Mouse (Mus musculus): ENCODE results near the gene Tubb2b. TPM values are rescaled to one million over a fixed set of nuclear protein-coding genes. Genes with fewer than 3 reads are reported as not detected.
"Not testable (repeated sequence)": the region's sequence is repeated elsewhere in the genome, so short reads cannot be mapped to it uniquely, and the experiment has no call there.

Tubb2b gene
- polyA plus RNA-seq, 1 experiment from 2014 or later = 27.1 TPM

DNA sequence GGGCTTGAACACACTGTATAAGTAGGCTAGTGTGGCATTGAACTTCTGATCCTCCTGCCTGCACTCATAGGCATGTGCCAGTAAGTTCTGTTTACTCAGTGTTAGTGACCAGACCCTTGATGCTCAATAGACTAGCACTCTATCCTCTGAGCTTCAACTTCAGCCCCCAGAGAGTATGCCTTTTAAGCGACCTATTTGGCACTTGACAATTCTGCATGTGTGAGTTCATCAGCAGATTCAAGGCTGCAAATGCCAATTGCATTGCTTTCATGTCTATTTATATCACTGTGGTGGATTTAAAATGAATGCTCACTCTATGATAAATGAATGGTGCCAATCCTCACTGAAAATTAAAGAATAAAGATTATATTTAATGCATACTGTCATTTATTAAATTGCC lies 24.9 kb downstream of the Tubb2b start:
- no peak for ATAC-seq (ENCODE audit: insufficient number of reproducible peaks, insufficient read depth, low FRiP score, low TSS enrichment, low read depth)

DNA sequence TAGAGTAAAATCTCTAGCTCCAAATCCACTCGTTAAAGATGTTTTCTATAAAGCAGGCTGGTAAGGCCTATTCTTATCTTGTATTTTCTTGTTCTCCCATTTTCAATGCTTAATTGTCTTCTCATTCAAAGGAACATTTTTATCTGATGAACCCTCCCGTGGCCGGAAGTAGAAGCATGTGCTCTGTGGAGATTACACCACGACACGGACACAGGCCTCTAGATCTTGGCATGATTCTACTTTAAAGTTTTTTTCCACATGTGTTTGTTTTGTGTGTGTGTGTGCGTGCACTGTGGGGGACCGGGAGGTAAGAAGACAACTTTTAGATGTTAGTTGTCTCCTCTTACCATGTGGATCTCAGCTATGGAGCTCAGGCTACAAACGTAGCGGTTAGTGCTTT lies 28.4 kb downstream of the Tubb2b start:
- Histone ChIP-seq H3K27me3 (no peaks in the 10 kb centered on the region), H3K9me3 (0 out of 2 replicates have a peak, but pooled peaks cover 7% of the 10 kb centered on the region), H3K27ac (no peak overlapping the region), H3K9ac (replicated peaks) (no peak overlapping the region), H3K4me1 (replicated peaks) (no peaks in the 10 kb centered on the region), H3K4me2 (no peak overlapping the region), H3K4me3 (replicated peaks) (no peak overlapping the region), H3K36me3 (no peaks in the 10 kb centered on the region)
- 88% methylated on average over 9 of the region's 9 CpGs for WGBS
- ATAC-seq (ENCODE audit: insufficient number of reproducible peaks, insufficient read depth, low FRiP score, low TSS enrichment, low read depth) = no peak

More for the DNA sequence above, 24.9 kb downstream of the Tubb2b start:
- H3K9me3 ChIP-seq = no peaks in the 10 kb centered on the region
- H3K4me2 ChIP-seq = no peak overlapping the region
- H3K36me3 ChIP-seq = no peaks in the 10 kb centered on the region
- WGBS = 68% methylated on average over 1 of the region's 1 CpGs
- no peak overlapping the region for H3K4me3 ChIP-seq (replicated peaks)
- H3K27ac ChIP-seq = no peak overlapping the region
- no peaks in the 10 kb centered on the region for H3K4me1 ChIP-seq (replicated peaks)
- no peak overlapping the region for H3K9ac ChIP-seq (replicated peaks)
- no peaks in the 10 kb centered on the region for H3K27me3 ChIP-seq

DNA sequence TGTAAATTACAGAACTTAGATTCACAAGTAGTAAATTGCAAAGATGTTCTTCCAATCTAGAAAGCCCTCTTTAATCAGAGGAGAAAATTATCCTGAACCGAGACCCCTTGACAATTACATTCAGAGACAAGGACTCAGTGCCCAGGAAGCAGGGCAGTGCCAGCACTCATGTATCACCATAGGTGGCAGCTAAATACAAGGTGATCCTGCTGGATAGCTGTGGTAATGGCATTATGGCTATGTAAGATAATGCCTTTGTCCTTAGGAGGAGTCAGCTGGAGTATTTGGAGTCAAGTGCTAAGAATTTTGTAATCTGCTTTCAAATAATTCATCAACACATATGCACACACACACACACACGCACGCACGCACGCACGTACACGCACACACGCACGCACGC lies 29.0 kb downstream of the Tubb2b start:
- ATAC-seq (ENCODE audit: insufficient number of reproducible peaks, insufficient read depth, low FRiP score, low TSS enrichment, low read depth) = no peak
- Histone ChIP-seq H3K9me3 (0 out of 2 replicates have a peak, but pooled peaks cover 7% of the 10 kb centered on the region), H3K9ac (replicated peaks) (no peak overlapping the region), H3K4me3 (replicated peaks) (no peak overlapping the region), H3K36me3 (no peaks in the 10 kb centered on the region), H3K27me3 (no peaks in the 10 kb centered on the region), H3K4me2 (no peak overlapping the region), H3K27ac (no peak overlapping the region), H3K4me1 (replicated peaks) (no peaks in the 10 kb centered on the region)
- WGBS = 90% methylated on average over 10 of the region's 10 CpGs

DNA sequence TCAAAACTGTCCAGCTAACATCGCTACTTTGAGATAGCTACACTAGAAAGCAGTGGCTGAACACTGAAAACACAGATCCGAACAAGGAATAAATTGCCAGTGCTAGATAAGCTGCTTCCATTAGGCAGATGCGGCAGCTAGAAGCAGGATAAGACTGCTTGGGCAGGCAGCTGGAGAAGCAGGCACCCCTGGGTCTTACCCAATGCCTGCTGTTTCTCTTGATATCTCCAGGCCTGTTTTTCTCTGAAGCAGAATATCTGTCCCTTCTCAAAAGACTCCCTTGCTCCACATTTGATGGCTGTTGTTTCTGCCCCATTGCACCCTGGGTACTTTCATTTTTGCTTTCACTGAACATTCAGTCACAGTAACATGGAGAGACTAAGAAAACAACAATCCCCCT lies 29.5 kb downstream of the Tubb2b start:
- Histone ChIP-seq H3K4me1 (replicated peaks) (0 out of 2 replicates have a peak, but pooled peaks cover 4% of the 10 kb centered on the region), H3K4me2 (no peak overlapping the region), H3K27ac (no peak overlapping the region), H3K9ac (replicated peaks) (no peak overlapping the region), H3K27me3 (no peaks in the 10 kb centered on the region), H3K9me3 (0 out of 2 replicates have a peak, but pooled peaks cover 7% of the 10 kb centered on the region), H3K4me3 (replicated peaks) (no peak overlapping the region), H3K36me3 (no peaks in the 10 kb centered on the region)
- no peak for ATAC-seq (ENCODE audit: insufficient number of reproducible peaks, insufficient read depth, low FRiP score, low TSS enrichment, low read depth)
- 82% methylated on average over 3 of the region's 3 CpGs for WGBS

DNA sequence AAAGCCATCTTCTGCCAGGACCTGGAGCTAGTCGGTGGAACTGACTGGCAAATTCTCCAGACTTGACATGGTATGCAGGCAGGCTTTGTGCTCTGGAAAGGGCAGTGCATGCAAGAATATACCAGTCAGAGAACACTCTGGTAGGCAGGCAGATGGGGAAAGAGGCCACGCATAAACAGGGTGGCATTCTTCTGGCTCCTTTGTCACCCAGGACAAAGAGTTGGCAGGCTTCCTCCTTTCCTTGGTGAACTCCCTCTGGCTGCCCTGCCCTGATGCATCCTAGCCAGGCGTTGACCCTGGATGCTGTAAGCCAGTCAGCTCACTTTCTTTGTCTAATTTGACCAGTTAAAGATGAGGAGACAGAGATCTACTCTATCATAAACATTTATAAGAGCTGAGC lies 33.2 kb downstream of the Tubb2b start:
- no peak overlapping the region for H3K4me2 ChIP-seq
- WGBS = 75% methylated on average over 3 of the region's 3 CpGs
- no peak overlapping the region for H3K27ac ChIP-seq

DNA sequence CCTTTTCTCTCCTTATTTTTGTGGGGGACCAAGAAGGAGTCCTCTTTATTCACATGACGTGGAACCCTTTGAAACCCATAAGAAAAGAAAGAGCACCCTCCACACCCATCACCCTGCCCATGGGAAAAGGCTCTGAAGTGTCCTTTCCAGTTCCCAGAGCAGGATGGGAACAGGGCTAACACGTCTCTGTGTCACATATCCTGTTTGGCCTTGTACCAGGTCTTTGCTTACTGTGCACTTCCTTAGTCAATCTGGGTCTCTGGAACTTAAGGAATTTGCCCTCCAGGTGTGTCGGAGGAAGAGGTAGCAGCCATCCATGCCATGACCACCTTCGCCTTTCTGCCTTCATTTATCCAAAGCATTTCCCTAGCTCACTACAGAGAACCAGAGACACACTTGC lies 33.8 kb downstream of the Tubb2b start:
- no peak overlapping the region for H3K4me2 ChIP-seq
- no peak overlapping the region for H3K4me3 ChIP-seq (replicated peaks)
- H3K9me3 ChIP-seq = 0 out of 2 replicates have a peak, but pooled peaks cover 7% of the 10 kb centered on the region
- H3K9ac ChIP-seq (replicated peaks) = no peak overlapping the region
- H3K27me3 ChIP-seq = no peaks in the 10 kb centered on the region
- H3K4me1 ChIP-seq (replicated peaks) = 0 out of 2 replicates have a peak, but pooled peaks cover 4% of the 10 kb centered on the region
- 65% methylated on average over 4 of the region's 4 CpGs for WGBS
- no peaks in the 10 kb centered on the region for H3K36me3 ChIP-seq
- H3K27ac ChIP-seq = no peak overlapping the region
- ATAC-seq (ENCODE audit: insufficient number of reproducible peaks, insufficient read depth, low FRiP score, low TSS enrichment, low read depth) = no peak

More for the DNA sequence above, 33.2 kb downstream of the Tubb2b start:
- H3K4me3 ChIP-seq (replicated peaks) = no peak overlapping the region
- no peaks in the 10 kb centered on the region for H3K36me3 ChIP-seq
- H3K9ac ChIP-seq (replicated peaks) = no peak overlapping the region
- no peaks in the 10 kb centered on the region for H3K27me3 ChIP-seq
- 0 out of 2 replicates have a peak, but pooled peaks cover 4% of the 10 kb centered on the region for H3K4me1 ChIP-seq (replicated peaks)
- 0 out of 2 replicates have a peak, but pooled peaks cover 7% of the 10 kb centered on the region for H3K9me3 ChIP-seq
- no peak for ATAC-seq (ENCODE audit: insufficient number of reproducible peaks, insufficient read depth, low FRiP score, low TSS enrichment, low read depth)

DNA sequence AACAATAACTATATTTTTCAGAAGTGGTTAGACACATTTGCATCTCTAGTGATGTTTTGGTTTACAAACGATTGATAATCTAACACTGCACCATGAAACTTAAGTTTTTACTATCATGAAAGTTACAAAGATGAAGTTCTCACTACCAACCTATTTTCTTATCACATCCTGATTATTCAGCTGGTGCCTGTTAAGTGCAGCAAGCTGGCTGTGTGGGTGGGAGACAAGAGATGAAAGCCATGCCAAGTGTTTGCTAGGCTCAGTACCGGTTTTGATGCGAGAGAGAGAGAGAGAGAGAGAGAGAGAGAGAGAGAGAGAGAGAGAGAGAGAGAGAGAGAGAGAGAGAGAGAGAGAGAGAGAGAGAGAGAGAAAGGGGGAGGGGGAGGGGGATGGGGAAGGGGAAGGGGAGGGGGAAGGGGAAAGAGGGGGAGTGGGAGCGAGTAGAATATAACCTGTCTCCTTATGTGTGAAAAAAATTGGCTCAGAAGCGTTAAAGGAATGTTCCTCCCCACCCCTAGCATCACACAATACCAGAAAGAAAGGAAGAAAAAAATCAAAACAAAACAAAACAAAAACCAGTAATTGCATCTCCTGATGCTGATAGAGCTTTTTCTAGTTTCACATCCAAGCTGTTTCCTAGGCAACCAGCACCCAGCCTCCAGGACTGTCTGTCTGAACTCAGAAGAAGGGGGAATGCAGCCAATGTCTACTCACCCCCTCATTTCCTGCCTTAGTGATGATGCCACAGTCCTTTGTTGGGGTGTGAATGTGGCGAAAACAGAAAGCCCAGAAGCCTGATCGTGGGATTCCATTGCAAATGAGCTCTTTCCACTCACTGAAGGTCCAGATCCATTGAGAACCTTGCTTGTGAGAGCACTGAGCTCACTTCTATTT lies 34.5 kb downstream of the Tubb2b start:
- H3K4me1 ChIP-seq (replicated peaks) = 0 out of 2 replicates have a peak, but pooled peaks cover 4% of the 10 kb centered on the region
- H3K4me2 ChIP-seq = no peak overlapping the region
- H3K9ac ChIP-seq (replicated peaks) = no peak overlapping the region
- ATAC-seq (ENCODE audit: insufficient number of reproducible peaks, insufficient read depth, low FRiP score, low TSS enrichment, low read depth) = no peak
- no peak overlapping the region for H3K4me3 ChIP-seq (replicated peaks)
- H3K27me3 ChIP-seq = no peaks in the 10 kb centered on the region
- no peak overlapping the region for H3K27ac ChIP-seq
- 0 out of 2 replicates have a peak, but pooled peaks cover 7% of the 10 kb centered on the region for H3K9me3 ChIP-seq
- H3K36me3 ChIP-seq = no peaks in the 10 kb centered on the region
- 47% methylated on average over 7 of the region's 7 CpGs for WGBS

DNA sequence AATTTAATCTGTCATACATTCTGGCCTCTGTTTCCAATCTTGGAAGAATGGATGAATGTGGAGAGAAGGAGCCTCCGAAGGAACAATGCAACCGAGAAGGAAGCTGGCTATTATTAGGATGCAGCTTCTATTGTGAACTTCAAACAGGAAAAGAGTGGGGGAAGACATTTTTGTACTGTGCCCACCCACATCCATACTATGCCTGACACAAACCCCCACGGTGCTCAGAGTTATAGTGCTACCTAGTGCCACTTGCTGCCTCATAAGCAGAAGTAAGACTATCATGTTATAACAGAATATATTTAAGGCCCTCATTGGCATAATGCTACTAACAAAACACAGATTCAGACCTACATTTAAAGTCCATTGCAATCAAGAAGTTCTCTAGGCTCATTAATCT lies 40.9 kb downstream of the Tubb2b start:
- no peaks in the 10 kb centered on the region for H3K9me3 ChIP-seq
- no peaks in the 10 kb centered on the region for H3K4me1 ChIP-seq (replicated peaks)
- WGBS = 71% methylated on average over 3 of the region's 3 CpGs
- no peak overlapping the region for H3K27ac ChIP-seq
- no peak for ATAC-seq (ENCODE audit: insufficient number of reproducible peaks, insufficient read depth, low FRiP score, low TSS enrichment, low read depth)
- H3K4me2 ChIP-seq = no peak overlapping the region
- H3K36me3 ChIP-seq = no peaks in the 10 kb centered on the region
- H3K9ac ChIP-seq (replicated peaks) = no peak overlapping the region
- no peak overlapping the region for H3K4me3 ChIP-seq (replicated peaks)
- no peaks in the 10 kb centered on the region for H3K27me3 ChIP-seq

DNA sequence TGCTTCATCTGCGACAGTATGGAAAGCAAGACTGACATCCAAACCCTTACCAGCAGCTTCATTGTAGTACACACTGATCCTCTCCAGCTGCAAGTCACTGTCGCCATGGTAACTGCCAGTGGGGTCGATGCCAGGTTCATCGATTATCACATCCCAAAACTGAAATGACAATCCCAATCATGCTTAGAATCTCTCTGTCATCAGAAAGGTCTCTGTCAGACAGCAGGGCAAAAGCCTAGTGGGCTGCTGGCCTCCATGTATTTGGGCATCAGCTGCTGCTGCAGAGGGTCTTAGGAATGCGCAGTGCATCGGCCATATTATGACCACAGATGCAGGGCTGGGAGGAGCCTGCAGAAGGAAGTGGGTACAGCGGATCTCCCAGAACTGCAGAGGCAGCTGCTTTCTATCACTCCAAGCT lies 41.4 kb downstream of the Tubb2b start:
- H3K27me3 ChIP-seq = no peaks in the 10 kb centered on the region
- no peaks in the 10 kb centered on the region for H3K4me1 ChIP-seq (replicated peaks)
- no peak overlapping the region for H3K27ac ChIP-seq
- no peaks in the 10 kb centered on the region for H3K9me3 ChIP-seq
- no peaks in the 10 kb centered on the region for H3K36me3 ChIP-seq
- H3K4me3 ChIP-seq (replicated peaks) = no peak overlapping the region
- 59% methylated on average over 7 of the region's 7 CpGs for WGBS
- ATAC-seq (ENCODE audit: insufficient number of reproducible peaks, insufficient read depth, low FRiP score, low TSS enrichment, low read depth) = no peak
- no peak overlapping the region for H3K9ac ChIP-seq (replicated peaks)
- H3K4me2 ChIP-seq = no peak overlapping the region

DNA sequence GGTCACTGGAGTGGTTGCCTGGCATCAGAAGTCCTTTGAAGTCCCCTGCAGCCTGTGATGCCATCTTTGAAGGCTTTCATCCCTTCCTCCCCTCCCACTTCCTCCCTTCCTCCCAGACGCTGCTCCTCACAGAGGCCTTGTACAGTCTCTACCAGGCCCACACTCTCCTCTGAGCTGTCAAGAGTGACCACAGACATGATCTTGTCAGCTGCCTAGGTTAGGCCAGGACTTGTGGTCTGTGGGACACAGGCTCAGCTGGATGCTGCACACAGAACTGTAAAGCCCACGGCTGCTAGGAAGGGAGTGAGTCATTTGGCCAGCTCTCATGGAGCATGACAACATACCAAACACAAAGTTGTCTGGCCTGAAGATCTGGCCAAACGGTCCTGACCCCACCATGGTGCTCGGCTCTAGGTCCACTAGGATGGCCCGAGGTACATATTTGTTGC lies 42.0 kb downstream of the Tubb2b start:
- not testable (repeated sequence) for H3K36me3 ChIP-seq; H3K27me3 ChIP-seq; H3K4me3 ChIP-seq (replicated peaks); H3K4me1 ChIP-seq (replicated peaks); H3K4me2 ChIP-seq; H3K9ac ChIP-seq (replicated peaks); ATAC-seq (ENCODE audit: insufficient number of reproducible peaks, insufficient read depth, low FRiP score, low TSS enrichment, low read depth); H3K27ac ChIP-seq; H3K9me3 ChIP-seq
- WGBS = 67% methylated on average over 5 of the region's 5 CpGs

DNA sequence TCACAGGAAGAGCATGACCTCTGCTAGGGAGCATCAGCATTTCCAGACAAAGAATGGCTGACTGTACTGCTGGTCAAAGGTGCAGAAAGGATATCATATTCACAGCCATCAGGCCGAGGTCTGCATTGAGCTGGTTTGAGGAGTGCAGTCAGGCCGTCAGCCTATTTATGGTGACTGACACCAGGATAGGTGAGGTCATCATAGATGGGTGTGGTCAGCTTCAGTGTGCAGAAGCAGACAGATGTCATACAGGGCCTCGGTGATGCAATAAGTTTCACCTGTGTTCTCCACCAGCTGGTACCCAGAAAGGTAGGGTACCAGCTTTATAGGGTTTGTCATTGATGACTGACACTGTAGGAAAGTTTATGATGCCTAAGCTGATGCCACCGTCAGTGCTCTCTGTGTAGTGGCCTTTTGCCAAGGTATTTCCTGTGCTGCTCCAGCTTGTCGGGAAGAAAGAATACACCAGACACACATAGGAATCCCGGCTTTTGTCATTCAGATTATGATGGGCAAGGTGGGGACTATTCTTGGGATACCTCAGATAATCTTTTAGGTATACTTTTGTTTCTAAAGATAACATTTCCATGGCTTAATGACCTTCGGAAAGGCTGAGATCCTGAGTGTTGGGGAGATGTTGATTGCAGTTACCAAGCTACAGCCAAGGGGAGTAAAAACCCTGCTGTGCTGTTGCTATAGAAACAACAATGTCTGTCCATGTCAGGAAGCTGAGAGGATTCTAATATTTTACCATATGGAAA lies 43.0 kb downstream of the Tubb2b start:
- H3K9ac ChIP-seq (replicated peaks) = no peak overlapping the region
- no peak overlapping the region for H3K4me3 ChIP-seq (replicated peaks)
- no peak overlapping the region for H3K27ac ChIP-seq
- no peaks in the 10 kb centered on the region for H3K27me3 ChIP-seq
- 65% methylated on average over 7 of the region's 7 CpGs for WGBS
- H3K4me2 ChIP-seq = no peak overlapping the region
- no peaks in the 10 kb centered on the region for H3K36me3 ChIP-seq
- no peaks in the 10 kb centered on the region for H3K9me3 ChIP-seq
- H3K4me1 ChIP-seq (replicated peaks) = no peaks in the 10 kb centered on the region
- no peak for ATAC-seq (ENCODE audit: insufficient number of reproducible peaks, insufficient read depth, low FRiP score, low TSS enrichment, low read depth)
